Mouse (Mus musculus) embryonic stem cell, embryonic (primary cell): ENCODE measurements at regions not wholly inside any gene's neighbourhood (a gene's known extent, or its start where the extent isn't known, plus 50 kb on each side); places are given as distances from the start of the nearest gene placed in this dataset.

Experiments
- CTCF ChIA-PET, 4 experiments: fragments of 300-600 bp in 2 of 4; fragments of 350-600 bp in 2 of 4; sonication (Branson Sonifier 250); formaldehyde crosslinking; loops; one replicate each; lab custom pipeline; 2022; ENCODE audit warnings: inconsistent platforms in 2 of 4; lab: Charles Lee
- POLR2A ChIA-PET, 4 experiments: fragments of 300-600 bp in 2 of 4; fragments of 350-600 bp in 2 of 4; sonication (Branson Sonifier 250); formaldehyde crosslinking; loops; one replicate each; lab custom pipeline; 2022; ENCODE audit warnings: antibody characterized with exemption in 4 of 4, inconsistent platforms in 1 of 4; lab: Charles Lee

DNA sequence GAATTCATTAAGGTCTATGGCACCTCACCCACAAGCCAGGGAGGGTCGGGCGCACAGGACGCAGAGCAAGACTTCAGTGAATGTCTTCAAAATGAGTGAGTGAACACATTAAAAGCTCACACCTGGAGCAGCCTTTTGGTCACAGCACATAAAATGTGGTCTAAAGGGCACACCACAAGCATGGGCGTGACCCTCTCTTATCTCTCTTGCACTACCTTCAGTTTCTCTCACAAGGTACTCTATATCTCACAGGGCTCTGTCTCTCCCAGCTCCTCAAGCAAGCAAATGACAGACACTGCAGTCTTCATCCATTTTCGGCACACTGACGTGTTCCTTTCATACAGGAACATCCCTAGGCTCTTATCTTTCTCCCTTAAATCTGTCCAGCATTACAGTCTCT lies 444.0 kb downstream of the Slc16a7 start:
- ChIA-PET CTCF (no interaction called here), POLR2A (no interaction called here)

DNA sequence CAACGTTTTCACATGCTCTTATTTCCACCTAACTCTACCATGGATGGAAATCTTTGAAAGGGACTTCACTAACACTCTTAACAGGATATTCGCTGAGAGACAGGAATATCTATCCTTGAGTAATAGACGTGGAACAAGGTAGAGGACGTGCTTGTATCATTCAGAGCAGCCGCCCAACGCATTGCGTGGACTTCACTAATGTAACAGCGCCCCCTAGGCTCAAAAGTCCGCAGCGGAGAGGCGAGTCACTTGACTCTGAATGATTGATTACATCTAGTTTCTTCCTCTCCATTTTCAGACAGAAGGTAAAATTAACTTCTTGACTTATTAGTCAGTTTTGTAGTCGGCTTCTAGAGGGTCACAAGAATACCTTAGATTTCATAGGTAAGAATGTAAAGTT lies 447.1 kb downstream of the Slc16a7 start:
- POLR2A ChIA-PET: no interaction called here
- CTCF ChIA-PET: no interaction called here

DNA sequence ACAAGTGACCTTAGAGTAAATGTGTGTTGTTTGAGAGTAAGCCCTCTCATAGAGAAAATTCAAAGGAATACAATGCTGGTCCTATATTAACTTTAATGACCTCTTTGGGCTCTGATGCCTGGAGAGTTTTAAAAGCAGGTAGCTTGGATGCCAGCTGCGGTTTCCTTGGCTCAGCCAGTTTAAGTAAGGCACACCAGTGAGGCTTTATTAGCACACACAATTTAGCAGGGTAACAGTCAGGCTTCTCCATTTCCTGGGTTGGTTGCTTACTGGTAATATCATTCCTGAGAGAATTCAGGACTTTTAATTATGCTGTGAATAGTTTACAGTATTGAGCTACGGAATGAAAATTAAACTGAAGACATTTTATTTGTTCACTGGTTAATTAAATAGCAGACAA lies 462.0 kb downstream of the Slc16a7 start:
- CTCF ChIA-PET: no interaction called here
- POLR2A ChIA-PET: no interaction called here

DNA sequence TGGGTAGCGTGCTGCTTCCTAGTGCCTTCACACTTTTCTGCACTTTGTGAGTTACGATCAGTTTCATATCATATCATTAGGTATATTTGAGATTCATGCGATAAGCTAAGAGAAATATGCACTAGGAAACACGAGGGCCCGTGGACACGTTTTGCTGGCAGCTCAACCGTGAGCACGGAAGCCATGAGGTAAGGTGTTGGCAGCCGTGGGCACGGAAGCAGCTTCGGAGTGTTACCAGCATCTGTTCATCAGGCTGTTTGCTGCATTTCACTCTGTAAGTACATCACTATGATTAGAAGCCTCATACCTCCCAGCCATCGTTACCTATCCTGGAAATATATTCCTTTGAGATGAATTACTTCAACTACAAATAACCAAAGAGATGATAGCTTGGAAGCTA lies 489.2 kb downstream of the Slc16a7 start:
- CTCF ChIA-PET: no interaction called here

DNA sequence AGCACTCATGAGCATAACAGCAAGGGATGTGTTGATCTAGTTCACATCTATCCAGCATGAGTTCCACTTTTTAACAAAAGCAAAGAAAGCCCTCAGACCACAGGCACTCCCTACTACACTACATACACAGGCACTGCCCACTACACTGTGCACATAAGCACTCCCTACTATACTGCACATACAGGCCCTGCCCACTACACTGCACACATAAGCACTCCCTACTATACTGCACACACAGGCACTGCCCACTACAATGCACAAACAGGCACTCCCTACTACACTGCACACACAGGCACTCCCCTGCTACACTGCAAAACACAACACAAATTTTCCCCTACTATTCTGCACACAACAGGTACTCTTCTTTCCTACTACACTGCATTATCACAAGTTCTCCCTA lies 510.7 kb downstream of the Slc16a7 start:
- ChIA-PET POLR2A (no interaction called here), CTCF (interaction anchor here in 1 of 4 experiments (0.6 kb wide), 1 partner anchor 1073 kb away, joined by 3 read pairs; no protein-coding TSS in a partner anchor)

More for the DNA sequence above, 489.2 kb downstream of the Slc16a7 start:
- POLR2A ChIA-PET: no interaction called here

DNA sequence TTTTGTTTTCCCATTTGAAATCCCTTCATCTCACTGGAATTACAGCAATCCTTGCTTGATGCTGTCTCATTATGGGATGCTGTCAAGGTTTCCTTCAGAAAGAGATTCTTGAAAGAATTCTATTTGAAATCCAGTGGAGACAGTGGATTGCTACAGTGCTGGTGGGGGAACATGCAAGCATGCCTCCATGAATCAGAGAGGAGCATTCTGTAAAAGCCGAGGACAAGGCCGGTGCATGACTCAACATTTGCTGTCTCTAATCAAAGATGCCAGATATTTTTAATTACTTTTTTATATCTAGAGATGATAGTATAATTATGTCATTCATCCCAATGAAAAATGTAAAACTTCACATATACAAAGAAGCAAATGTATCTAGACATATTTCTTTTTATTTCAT lies 511.6 kb downstream of the Slc16a7 start:
- POLR2A ChIA-PET: no interaction called here
- CTCF ChIA-PET: no interaction called here

DNA sequence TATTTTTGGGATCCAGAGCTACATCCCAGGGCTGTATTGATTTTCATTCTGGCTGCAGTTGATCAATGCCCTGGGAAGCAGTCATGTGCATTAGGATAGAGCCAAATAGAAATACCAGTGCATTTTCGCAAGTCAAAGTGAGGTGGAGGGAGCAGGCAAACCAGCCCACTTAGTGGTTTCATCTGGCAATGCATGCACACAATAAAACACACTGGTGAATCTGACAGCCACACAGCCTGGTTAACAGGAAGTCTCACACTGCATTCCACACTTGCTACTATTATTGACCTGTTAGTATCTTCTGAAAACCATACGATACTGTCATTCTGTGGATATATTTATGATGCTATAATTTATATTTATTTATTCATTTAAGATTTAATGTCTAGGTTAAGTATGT lies 517.1 kb downstream of the Slc16a7 start:
- CTCF ChIA-PET: no interaction called here
- POLR2A ChIA-PET: no interaction called here

DNA sequence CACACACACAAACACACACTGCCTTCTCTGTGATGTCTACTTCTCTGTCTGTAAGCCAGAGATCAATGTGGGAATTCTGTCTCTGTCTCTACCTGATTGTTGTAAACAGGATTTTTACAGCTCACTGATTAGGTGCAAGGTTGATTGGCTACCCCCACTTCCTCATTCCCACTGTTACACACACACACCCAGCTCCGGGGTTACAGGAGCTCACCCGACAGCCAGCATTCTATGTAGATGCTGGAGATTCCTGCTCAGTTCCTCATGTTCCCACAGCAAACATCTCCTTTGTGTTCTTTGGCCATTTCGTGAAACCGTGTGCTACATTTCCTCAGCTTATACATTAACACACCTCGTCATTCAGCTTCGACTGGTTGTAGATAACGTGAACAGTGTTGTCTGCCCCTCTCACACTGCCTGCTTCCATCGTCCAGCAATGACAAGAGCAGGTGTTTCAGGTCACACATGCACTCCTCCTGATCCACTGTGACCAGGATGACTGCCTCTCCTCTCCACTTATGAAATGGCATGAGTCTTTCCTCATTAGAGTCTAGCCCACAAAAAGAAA lies 546.6 kb downstream of the Slc16a7 start:
- ChIA-PET CTCF (no interaction called here), POLR2A (no interaction called here)

DNA sequence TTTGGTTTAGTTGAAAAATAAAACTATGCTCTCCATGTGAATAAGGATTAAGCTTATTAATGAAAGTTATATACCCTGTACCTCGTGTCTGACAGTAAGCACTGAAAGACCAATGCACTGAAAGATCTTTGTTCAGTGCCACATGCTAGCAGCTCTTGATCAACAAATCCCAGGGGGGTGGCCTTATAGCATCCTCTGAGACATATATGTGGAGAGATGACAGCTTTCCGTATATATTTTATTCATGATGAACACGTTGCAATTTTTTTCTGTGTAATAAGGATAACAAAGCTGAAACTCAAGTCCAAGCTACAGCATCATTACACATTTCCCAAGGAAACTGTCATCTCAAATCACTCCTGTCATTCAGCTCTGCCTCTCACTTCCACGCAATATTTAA lies 555.3 kb downstream of the Slc16a7 start:
- CTCF ChIA-PET: interaction anchor here in 1 of 4 experiments (0.6 kb wide), 1 partner anchor 1036 kb away, joined by 3 read pairs; no protein-coding TSS in a partner anchor

DNA sequence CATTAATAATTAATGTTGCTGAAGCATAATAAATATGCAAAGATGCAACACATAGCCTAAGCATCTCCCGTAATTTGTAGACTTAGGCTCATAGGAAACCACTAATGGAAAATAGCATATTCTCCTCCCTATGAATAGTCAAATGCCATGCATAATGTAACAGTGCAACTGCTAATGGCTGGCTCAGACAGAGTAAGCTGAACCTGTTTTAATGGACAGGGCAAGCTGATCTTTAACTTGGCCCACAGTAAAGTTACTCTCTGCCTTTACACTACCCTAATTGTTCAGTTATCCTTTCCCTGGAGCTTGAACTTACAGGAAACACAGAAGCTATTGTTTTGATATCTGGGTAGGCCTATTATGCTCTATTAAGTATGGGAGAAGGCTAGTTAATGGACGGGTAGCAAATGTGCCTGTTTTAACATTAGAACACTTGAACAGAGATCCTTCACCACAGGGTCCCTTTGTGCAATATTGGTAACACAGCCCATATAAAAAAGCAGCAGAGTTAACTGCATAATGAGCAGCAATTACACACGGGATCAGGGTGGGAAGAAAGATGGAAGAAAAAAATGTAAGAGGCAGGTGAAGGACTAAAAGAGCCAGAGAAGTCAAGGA lies 585.2 kb downstream of the Slc16a7 start:
- POLR2A ChIA-PET: no interaction called here
- CTCF ChIA-PET: no interaction called here

More for the DNA sequence above, 555.3 kb downstream of the Slc16a7 start:
- POLR2A ChIA-PET: interaction anchor here in 1 of 4 experiments (1.3 kb wide), 1 partner anchor 18 kb away, joined by 3 read pairs; no protein-coding TSS in a partner anchor
